Mouse (Mus musculus): ENCODE results near the gene Cisd1. TPM values are rescaled to one million over a fixed set of nuclear protein-coding genes. Genes with fewer than 3 reads are reported as not detected.

Gene Cisd1
- polyA plus RNA-seq, 1 experiment from 2014 or later: 129 TPM

DNA sequence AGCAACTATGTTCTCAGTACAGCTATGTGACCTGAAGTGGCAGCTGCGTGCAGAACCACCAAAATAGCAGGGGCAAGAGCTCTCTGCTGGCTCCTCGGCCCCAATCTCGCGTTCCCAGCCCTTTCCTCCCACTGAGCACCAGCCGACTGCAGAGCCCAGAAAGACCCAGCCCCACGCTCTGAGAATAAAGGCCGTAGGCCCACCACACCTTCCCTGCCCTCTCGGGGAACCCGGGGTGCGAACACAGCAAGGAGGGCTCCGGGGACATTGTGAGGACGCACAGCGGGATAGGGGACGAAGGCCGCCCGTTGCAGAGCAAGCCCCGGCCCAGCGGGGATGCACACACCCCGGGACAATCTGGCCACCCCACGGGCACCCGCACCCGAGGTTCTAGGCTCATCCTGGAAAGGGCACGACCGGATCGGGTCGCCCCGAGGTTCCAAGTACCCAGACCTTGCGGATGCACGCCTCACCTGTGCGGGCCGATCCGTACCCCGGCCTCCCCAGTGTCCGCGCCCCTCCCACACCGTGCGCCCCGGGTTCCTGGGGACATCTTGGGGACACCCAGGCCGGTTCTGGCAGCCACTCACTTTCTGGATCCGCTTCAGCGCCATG lies 60.1 kb downstream of the Cisd1 start:
- peak; percentile 67 for ATAC-seq (replicated peaks; ENCODE audit: low FRiP score)
- H3K27ac ChIP-seq (ENCODE audit: low read depth, low read length): peak overlapping the region; percentile 43; the same call in 1 of the 2 replicates

GRCm38 (mm10) chr10:71284131-71284510 lies 60.6 kb downstream of the Cisd1 start:
- Histone ChIP-seq H3K4me3 (ENCODE audit: low read depth, low read length) (peak overlapping the region; percentile 88), H3K27me3 (replicated peaks; ENCODE audit: control insufficient read depth, insufficient read depth, low read length) (0 out of 2 replicates have a peak, but pooled peaks cover 4% of the 10 kb centered on the region), H3K9ac (ENCODE audit: low read depth, low read length) (peak overlapping the region; percentile 75; the same call in 1 of the 2 replicates), H3K27ac (ENCODE audit: low read depth, low read length) (no peak overlapping the region), H3K36me3 (ENCODE audit: control insufficient read depth, insufficient read depth, low read length) (no peaks in the 10 kb centered on the region), H3K4me2 (peak overlapping the region; percentile 87), H3K4me1 (replicated peaks; ENCODE audit: control insufficient read depth, insufficient read depth, low read length) (0 out of 2 replicates have a peak, but pooled peaks cover 6% of the 10 kb centered on the region), H3K9me3 (ENCODE audit: control insufficient read depth, low read length) (no peaks in the 10 kb centered on the region)
- 27% methylated on average over 8 of the region's 8 CpGs for WGBS
- ATAC-seq (replicated peaks; ENCODE audit: low FRiP score) (no peak), DNase-seq (ENCODE audit: low spot score) (no peak)

More for the DNA sequence above, 60.1 kb downstream of the Cisd1 start:
- H3K36me3 ChIP-seq (ENCODE audit: control insufficient read depth, insufficient read depth, low read length): no peaks in the 10 kb centered on the region
- H3K4me2 ChIP-seq: peak overlapping the region; percentile 87
- 0 out of 2 replicates have a peak, but pooled peaks cover 4% of the 10 kb centered on the region for H3K27me3 ChIP-seq (replicated peaks; ENCODE audit: control insufficient read depth, insufficient read depth, low read length)
- no peaks in the 10 kb centered on the region for H3K9me3 ChIP-seq (ENCODE audit: control insufficient read depth, low read length)
- under 1% methylated on average over 40 of the region's 41 CpGs for WGBS
- no peak for DNase-seq (ENCODE audit: low spot score)
- peak overlapping the region; percentile 75 for H3K9ac ChIP-seq (ENCODE audit: low read depth, low read length)
- H3K4me1 ChIP-seq (replicated peaks; ENCODE audit: control insufficient read depth, insufficient read depth, low read length): 0 out of 2 replicates have a peak, but pooled peaks cover 6% of the 10 kb centered on the region
- H3K4me3 ChIP-seq (ENCODE audit: low read depth, low read length): peak overlapping the region; percentile 88

Other genes starting within 250 kb of the Cisd1 start
- gene Bicc1, start 185.3 kb downstream of the Cisd1 start, polyA plus RNA-seq (2014; fragmentation: Nextera tagmentation; extraction: Ambion mirVana): 8.9 and 9.7 TPM in 2 replicates
- 104 and 105 TPM in 2 replicates for gene Tfam, start 106.7 kb downstream of the Cisd1 start, polyA plus RNA-seq (2014; fragmentation: Nextera tagmentation; extraction: Ambion mirVana)
- 34.7 and 41.6 TPM in 2 replicates for gene Ube2d1, start 59.7 kb downstream of the Cisd1 start, polyA plus RNA-seq (2014; fragmentation: Nextera tagmentation; extraction: Ambion mirVana)
- 18.2 and 21.0 TPM in 2 replicates for gene Ipmk, start 2.8 kb upstream of the Cisd1 start, polyA plus RNA-seq (2014; fragmentation: Nextera tagmentation; extraction: Ambion mirVana)